Mouse (Mus musculus) left cerebral cortex, adult 2 months (tissue): ENCODE data around the gene Fzr1. TPM values are rescaled to one million over a fixed set of nuclear protein-coding genes. Genes with fewer than 3 reads are reported as not detected.

ENCODE experiments used
- DNase-seq, 2 experiments: peaks; one replicate each; pipeline ENCODE4 v3.0.0; 2021 to 2022; ENCODE audit warnings: low spot score in 2 of 2, mixed read lengths in 1 of 2; ENCODE audit errors: extremely low spot score in 1 of 2
- H3K27ac ChIP-seq: fragments of 200-600 bp; 2 replicates; pipeline ENCODE4 v1.8.1; 2022
- H3K4me3 ChIP-seq: fragments of 200-600 bp; 2 replicates; pipeline ENCODE4 v1.8.1; 2022
- CTCF ChIP-seq: fragments of 200-600 bp; IDR thresholded peaks from 2 replicates; pipeline ENCODE4 v1.8.1; 2022; ENCODE audit warnings: antibody characterized with exemption, mild to moderate bottlenecking, moderate library complexity
- intact Hi-C: fragments of 180-260 bp; cut with DNase I; formaldehyde crosslinking; loops from one replicate; pipeline ENCODE4 v1.15.1; 2025
- total RNA-seq, 2 experiments: library from RNA; stranded (reverse); gene quantifications; 2 replicates each; pipeline ENCODE4 v1.2.3; 2021

Gene Fzr1
- total RNA-seq, 2 experiments from 2014 or later, result 69.1 to 70.6 TPM

DNA sequence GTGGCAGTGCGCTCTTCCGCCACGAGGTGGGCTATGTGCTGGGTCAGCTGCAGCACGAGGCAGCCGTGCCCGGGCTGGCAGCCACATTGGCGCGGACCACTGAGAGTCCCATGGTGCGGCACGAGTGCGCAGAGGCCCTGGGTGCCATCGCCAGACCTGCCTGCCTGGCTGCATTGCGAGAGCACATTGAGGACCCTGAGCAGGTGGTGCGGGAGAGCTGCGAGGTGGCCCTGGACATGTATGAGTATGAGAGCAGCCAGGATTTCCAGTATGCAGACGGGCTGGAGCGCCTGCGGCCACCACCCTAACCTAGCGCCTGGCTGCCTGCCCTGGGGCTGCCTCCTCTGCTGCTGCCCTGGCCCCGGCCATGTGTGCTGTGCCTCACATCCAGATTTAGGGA lies 9.4 kb upstream of the Fzr1 start:
- TF ChIP-seq CTCF, result no peak
- no peak for DNase-seq
- H3K4me3 ChIP-seq, result no peak overlapping the region
- intact Hi-C loops, result no loop called here
- no peak overlapping the region for H3K27ac ChIP-seq

DNA sequence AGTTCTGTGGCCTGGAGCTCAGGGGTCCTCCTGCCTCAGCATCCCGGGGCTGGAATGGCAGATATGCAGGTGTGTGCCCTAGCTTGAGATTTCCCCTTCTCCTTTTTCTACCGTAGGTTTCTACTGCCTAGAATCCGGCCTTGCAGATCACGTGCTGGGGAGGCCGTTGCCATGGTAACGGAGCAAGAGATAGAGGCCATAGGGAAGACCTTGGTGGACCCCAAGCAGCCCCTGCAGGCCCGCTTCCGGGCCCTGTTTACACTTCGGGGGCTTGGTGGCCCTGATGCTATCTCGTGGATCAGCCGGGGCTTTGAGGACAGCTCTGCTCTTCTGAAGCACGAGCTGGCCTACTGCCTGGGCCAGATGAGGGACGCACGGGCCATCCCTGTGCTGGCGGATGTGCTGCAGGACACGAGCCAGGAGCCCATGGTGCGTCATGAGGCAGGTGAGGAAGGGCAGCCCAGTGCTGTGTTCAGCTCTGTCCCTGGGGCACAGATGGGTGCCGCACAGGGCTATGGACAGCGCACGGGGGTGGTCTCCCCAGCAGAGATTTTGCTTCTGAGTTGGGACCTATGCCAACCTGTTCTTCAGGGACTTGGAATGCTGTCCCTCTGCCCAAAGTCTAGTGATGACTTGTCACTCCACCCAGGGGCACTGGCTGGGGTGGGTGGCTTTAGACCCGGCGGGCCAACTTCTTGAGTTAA lies 7.4 kb upstream of the Fzr1 start:
- TF ChIP-seq CTCF, result no peak
- intact Hi-C loops, result no loop called here
- Histone ChIP-seq H3K4me3 (peak overlapping the region; percentile 86), H3K27ac (no peak overlapping the region)
- DNase-seq, result no peak

- H3K27ac ChIP-seq, result peak overlapping the region; percentile 81
- H3K4me3 ChIP-seq, result peak overlapping the region; percentile 86
- TF ChIP-seq CTCF, result no peak
- intact Hi-C loops, result no loop called here
- no peak for DNase-seq
Measured at GRCm38 (mm10) chr10:81384605-81384982, 6.3 kb upstream of the Fzr1 start.

- peak; percentile 97 to 98 for DNase-seq
- no peak for TF ChIP-seq CTCF
- peak within 1 kb of the TSS; percentile 81 for H3K27ac ChIP-seq
- intact Hi-C loops, result no loop called here
- H3K4me3 ChIP-seq, result peak within 1 kb of the TSS; percentile 86
Measured at GRCm38 (mm10) chr10:81383802-81384604, 5.7 kb upstream of the Fzr1 start, which contains the start of the genes Dohh and Gm48551. Dohh (plus strand) TSS chr10:81384428. Gm48551 (plus strand) TSS chr10:81384466.

GRCm38 (mm10) chr10:81382039-81382438 lies 3.7 kb upstream of the Fzr1 start:
- no peak overlapping the region for H3K4me3 ChIP-seq
- H3K27ac ChIP-seq, result no peak overlapping the region
- intact Hi-C loops, result no loop called here
- no peak for DNase-seq
- no peak for TF ChIP-seq CTCF

DNA sequence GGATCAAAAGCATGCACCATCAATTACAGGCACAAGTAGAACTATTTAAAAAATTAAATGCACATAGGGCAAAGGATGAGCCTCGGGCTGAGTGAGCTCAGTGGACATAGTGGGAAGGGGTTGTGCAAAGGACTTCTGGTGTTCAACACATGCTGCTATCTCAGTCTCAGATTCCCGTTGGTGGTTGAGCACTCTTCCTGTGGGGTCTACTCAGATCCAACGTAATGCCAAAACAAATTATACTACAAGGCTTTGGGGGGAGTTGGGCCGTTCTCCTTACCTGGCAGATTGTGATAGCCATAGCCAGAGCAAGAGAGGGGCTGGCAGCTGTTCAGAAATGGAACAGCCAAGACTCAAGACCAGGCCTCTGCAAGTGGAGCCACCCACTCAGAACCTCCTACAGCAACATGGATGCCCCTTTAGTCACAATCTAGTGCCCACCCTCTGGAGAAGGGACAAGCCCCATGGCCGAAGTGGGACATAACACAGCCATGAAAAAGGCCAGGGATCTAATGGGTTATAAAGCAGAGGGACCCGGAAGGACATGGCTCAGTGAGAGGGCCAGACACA lies 1.6 kb upstream of the Fzr1 start:
- no peak for TF ChIP-seq CTCF
- intact Hi-C loops, result no loop called here
- no peak overlapping the region for H3K27ac ChIP-seq
- no peak overlapping the region for H3K4me3 ChIP-seq
- DNase-seq, result no peak

DNA sequence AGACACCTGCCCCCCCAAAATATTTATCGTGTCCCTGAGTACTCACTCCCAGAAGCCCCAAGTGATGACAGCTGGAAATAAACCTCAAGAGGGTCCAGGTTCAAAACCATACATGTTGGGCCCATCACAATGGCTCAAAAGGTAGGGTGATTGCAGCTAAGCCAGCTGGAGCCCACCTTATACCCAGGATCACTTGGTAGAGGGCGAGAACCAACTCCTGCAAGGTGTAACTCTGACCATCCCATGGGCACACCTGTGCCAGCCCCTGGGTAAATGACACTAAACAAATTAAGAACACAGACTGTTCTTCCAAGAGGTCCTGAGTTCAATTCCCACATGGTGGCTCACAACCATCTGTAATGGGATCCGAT lies 852 bp upstream of the Fzr1 start:
- no peak overlapping the region for H3K27ac ChIP-seq
- intact Hi-C loops, result no loop called here
- H3K4me3 ChIP-seq, result peak overlapping the region; percentile 50
- TF ChIP-seq CTCF, result no peak
- no peak for DNase-seq

- TF ChIP-seq CTCF, result no peak
- no peak overlapping the region for H3K27ac ChIP-seq
Measured at GRCm38 (mm10) chr10:81378553-81379182, 352 bp upstream of the Fzr1 start.

DNA sequence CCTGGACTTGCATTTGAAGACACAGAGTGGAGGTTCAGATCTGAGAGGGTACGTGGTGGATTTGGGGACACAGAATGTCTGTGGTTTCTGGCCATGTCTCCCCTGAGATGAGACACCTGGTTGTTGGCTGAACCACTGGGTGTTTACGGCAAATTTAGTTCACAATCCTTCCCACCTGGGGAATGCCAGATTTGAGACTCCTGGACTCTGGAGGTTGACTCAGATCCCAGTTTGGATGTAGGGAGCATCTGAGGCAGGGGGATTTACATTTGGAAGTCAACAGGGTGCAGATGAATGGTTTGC lies 1.0 kb downstream of the Fzr1 start:
- Histone ChIP-seq H3K4me3 (peak overlapping the region; percentile 98), H3K27ac (no peak overlapping the region)
- intact Hi-C loops, result no loop called here
- DNase-seq, result no peak
- TF ChIP-seq CTCF, result no peak

More at GRCm38 (mm10) chr10:81378553-81379182, 352 bp upstream of the Fzr1 start:
- H3K4me3 ChIP-seq, result peak overlapping the region; percentile 98
- peak; percentile 100 for DNase-seq
- intact Hi-C loops, result no loop called here

GRCm38 (mm10) chr10:81376561-81377361 lies 1.6 kb downstream of the Fzr1 start:
- peak overlapping the region; percentile 98 for H3K4me3 ChIP-seq
- intact Hi-C loops, result no loop called here
- TF ChIP-seq CTCF, result no peak
- DNase-seq, result no peak
- no peak overlapping the region for H3K27ac ChIP-seq

GRCm38 (mm10) chr10:81375322-81375721 lies 3.0 kb downstream of the Fzr1 start:
- no peak for DNase-seq
- no peak for TF ChIP-seq CTCF
- Histone ChIP-seq H3K27ac (no peak overlapping the region), H3K4me3 (no peak overlapping the region)
- intact Hi-C loops, result no loop called here
